Mouse (Mus musculus) ES-Bruce4 (cell line): ENCODE data around the gene Abhd10.

ENCODE experiments used
- CTCF ChIP-seq: IDR thresholded peaks from one replicate; pipeline ENCODE4 v1.8.1; 2011; ENCODE audit warnings: low read depth, low read length
- EP300 ChIP-seq: IDR thresholded peaks from 2 replicates; pipeline ENCODE4 v1.6.1; 2011; ENCODE audit warnings: low read depth, low read length; ENCODE audit not compliant: insufficient read depth
- POLR2A ChIP-seq: IDR thresholded peaks from one replicate; pipeline ENCODE4 v1.8.1; 2011; ENCODE audit warnings: low read length; ENCODE audit not compliant: insufficient read depth

DNA sequence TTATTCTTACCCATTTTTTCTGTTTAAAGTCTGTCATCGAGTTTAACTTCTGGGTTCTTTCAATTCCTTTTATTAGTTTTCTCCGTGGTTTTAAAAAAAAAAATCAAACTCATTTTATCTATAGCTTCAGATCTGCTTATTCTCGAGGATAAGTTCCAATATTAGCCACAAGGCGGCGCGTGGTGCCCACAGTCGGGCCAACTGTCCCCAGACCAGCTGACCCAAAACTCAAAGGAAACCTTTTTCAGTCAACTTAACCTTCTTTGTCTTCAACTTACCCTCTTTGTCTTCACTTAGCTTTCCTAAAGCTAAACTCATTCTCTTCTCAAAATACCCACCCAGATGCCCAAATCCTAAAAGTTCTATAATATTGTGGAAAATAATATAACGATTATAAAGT lies 57.9 kb downstream of the Abhd10 start:
- no peak for TF ChIP-seq POLR2A
- no peak for TF ChIP-seq EP300
- TF ChIP-seq CTCF = peak; percentile 70
